18 mouse cellular contexts compared by ENCODE assay signal in the genomic region with DNA sequence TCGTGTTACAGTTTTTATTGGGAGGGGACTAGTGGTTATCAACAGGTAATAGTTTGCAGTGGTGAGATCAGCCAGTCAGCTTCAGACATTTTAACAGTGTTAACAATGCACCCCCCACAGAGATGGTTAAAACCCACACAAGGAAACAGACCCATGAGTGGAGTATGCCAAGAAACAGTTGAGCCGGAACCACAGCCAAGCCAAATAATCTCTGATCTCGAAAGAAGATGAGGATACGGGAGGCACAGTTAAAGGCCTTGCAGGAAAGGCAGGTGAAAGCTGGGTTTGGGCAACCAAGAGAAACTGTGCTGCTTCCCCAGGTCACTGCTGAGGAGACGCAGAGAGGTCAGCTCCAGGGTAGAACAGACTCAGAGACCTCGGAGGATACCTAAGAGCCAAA.
DNase-seq lines count a peak whose midpoint lies in the region; ATAC-seq and TF ChIP-seq lines count a peak whose summit lies in the region.
"Had no signal": no experiment of that assay in that cellular context is flagged by ENCODE, and none has a peak within 500 bp of the region (broad histone marks: within the 10 kb centered on the region; RNA-seq: fewer than 3 reads in every experiment).

No protein-coding gene starts in this region.

- H3K4me2 ChIP-seq in kidney, embryonic 14.5 days (replicated peaks; ENCODE audit: low read depth, low read length) = no peak overlapping the region
- H3K4me2 ChIP-seq: embryonic facial prominence, embryonic 15.5 days; heart, embryonic 12.5 days; hindbrain, embryonic 14.5 days; liver, embryonic 12.5 days had no signal

- no peak for TF ChIP-seq POLR2A in lung, adult 2 months (IDR thresholded peaks at IDR 0.05; ENCODE audit: borderline replicate concordance, extremely low read depth, low read depth, low read length)

- no peaks in the 10 kb centered on the region for H3K36me3 ChIP-seq in kidney, embryonic 14.5 days (ENCODE audit: control insufficient read depth, insufficient read depth, low read length)
- H3K36me3 ChIP-seq in limb, embryonic 10.5 days = no peaks in the 10 kb centered on the region
- H3K36me3 ChIP-seq: embryonic facial prominence, embryonic 15.5 days; heart, embryonic 12.5 days; liver, embryonic 12.5 days had no signal

- no peak overlapping the region for H3K4me3 ChIP-seq in kidney, embryonic 14.5 days (ENCODE audit: low read length)
- no peak overlapping the region for H3K4me3 ChIP-seq in lung, adult 2 months (replicated peaks; ENCODE audit: extremely low read depth, low read depth, low read length)
- no peak overlapping the region for H3K4me3 ChIP-seq in limb, embryonic 10.5 days
- H3K4me3 ChIP-seq: embryonic facial prominence, embryonic 15.5 days; heart, embryonic 12.5 days; liver, embryonic 12.5 days had no signal

- DNase-seq in cerebellum, postnatal 25 days = peak; percentile 11 to 24
- DNase-seq in cerebellum, postnatal 36 days = no peak
- peak; percentile 53 to 66 for DNase-seq in kidney, adult 8-10 months
- peak; percentile 26 for DNase-seq in lung, postnatal 36 days
- DNase-seq in lung, adult 2 months = no peak
- peak; percentile 9 for DNase-seq in limb, embryonic 10.5 days (ENCODE audit: low spot score)
- DNase-seq: layer of hippocampus, adult 9-11 months; lung, postnatal 4 days; right cerebral cortex, postnatal 25 days; thymus, postnatal 4 days had no signal

- no peak for TF ChIP-seq CTCF in lung, adult 2 months (IDR thresholded peaks at IDR 0.05; ENCODE audit: insufficient read depth, low read length)

- H3K4me1 ChIP-seq in kidney, embryonic 14.5 days (ENCODE audit: control insufficient read depth, insufficient read depth, low read length) = peaks cover 25% of the 10 kb centered on the region
- H3K4me1 ChIP-seq in lung, adult 2 months (ENCODE audit: control insufficient read depth, insufficient read depth, low read length) = peaks cover 8% of the 10 kb centered on the region; the same call in 1 of the 2 replicates
- peaks cover 27% of the 10 kb centered on the region for H3K4me1 ChIP-seq in limb, embryonic 10.5 days

- no peak overlapping the region for H3K27ac ChIP-seq in kidney, embryonic 14.5 days (ENCODE audit: low read depth, low read length)
- H3K27ac ChIP-seq in limb, embryonic 10.5 days = no peak overlapping the region
- H3K27ac ChIP-seq: embryonic facial prominence, embryonic 15.5 days; hindbrain, embryonic 14.5 days; liver, embryonic 12.5 days had no signal

- H3K9me3 ChIP-seq in kidney, embryonic 14.5 days (ENCODE audit: control insufficient read depth, low read length) = no peaks in the 10 kb centered on the region
- H3K9me3 ChIP-seq in limb, embryonic 10.5 days (replicated peaks) = no peaks in the 10 kb centered on the region
- H3K9me3 ChIP-seq: embryonic facial prominence, embryonic 15.5 days; heart, embryonic 12.5 days; liver, embryonic 12.5 days had no signal

- H3K27me3 ChIP-seq in kidney, embryonic 14.5 days (ENCODE audit: control insufficient read depth, insufficient read depth, low read length) = no peaks in the 10 kb centered on the region
- peaks cover 48% of the 10 kb centered on the region for H3K27me3 ChIP-seq in limb, embryonic 10.5 days (ENCODE audit: low read depth, poor library complexity, severe bottlenecking)
- H3K27me3 ChIP-seq: CH12.LX; embryonic facial prominence, embryonic 15.5 days; heart, embryonic 12.5 days had no signal

- ATAC-seq in kidney, embryonic 14.5 days (ENCODE audit: low FRiP score, low TSS enrichment) = no peak
- ATAC-seq: forebrain, embryonic 16.5 days; intestine, embryonic 16.5 days; liver, embryonic 12.5 days had no signal

- no peak overlapping the region for H3K9ac ChIP-seq in kidney, embryonic 14.5 days (ENCODE audit: low read depth, low read length)
- H3K9ac ChIP-seq: embryonic facial prominence, embryonic 15.5 days; heart, embryonic 12.5 days; hindbrain, embryonic 14.5 days; liver, embryonic 12.5 days had no signal

- WGBS in kidney, embryonic 14.5 days = 70% methylated on average over 6 of the region's 6 CpGs
- 43% methylated on average over 6 of the region's 6 CpGs for WGBS in lung, adult 2 months
- WGBS in limb, embryonic 10.5 days = 81% methylated on average over 6 of the region's 6 CpGs

Comparison
In these comparisons a context has a peak if more than half of its experiments do, and no peak if none do; other contexts are left out.
1. DNase-seq: peak in cerebellum, postnatal 25 days (2 of 2), kidney, adult 8-10 months (2 of 2), lung, postnatal 36 days (single experiment) and limb, embryonic 10.5 days (single experiment); none in cerebellum, postnatal 36 days (0 of 2) and lung, adult 2 months (single experiment).